Mouse (Mus musculus): Measurements from ENCODE around the gene Armc2. TPM values are rescaled to one million over a fixed set of nuclear protein-coding genes. Genes with fewer than 3 reads are reported as not detected.

The Armc2 gene
- polyA plus RNA-seq, 1 experiment from 2014 or later, result 0.23 TPM

GRCm38 (mm10) chr10:41992059-41992440 is 26.2 kb downstream of the Armc2 start:
- DNase-seq (no peak), ATAC-seq (ENCODE audit: low read depth) (no peak)
- WGBS (ENCODE audit: insufficient replicate concordance), result 73% methylated on average over 5 of the region's 5 CpGs
- Histone ChIP-seq H3K4me2 (no peak overlapping the region), H3K9ac (no peak overlapping the region), H3K27ac (no peak overlapping the region), H3K9me3 (replicated peaks) (no peaks in the 10 kb centered on the region), H3K4me1 (replicated peaks) (peaks cover 5% of the 10 kb centered on the region), H3K4me3 (replicated peaks) (no peak overlapping the region), H3K36me3 (no peaks in the 10 kb centered on the region), H3K27me3 (no peaks in the 10 kb centered on the region)

DNA sequence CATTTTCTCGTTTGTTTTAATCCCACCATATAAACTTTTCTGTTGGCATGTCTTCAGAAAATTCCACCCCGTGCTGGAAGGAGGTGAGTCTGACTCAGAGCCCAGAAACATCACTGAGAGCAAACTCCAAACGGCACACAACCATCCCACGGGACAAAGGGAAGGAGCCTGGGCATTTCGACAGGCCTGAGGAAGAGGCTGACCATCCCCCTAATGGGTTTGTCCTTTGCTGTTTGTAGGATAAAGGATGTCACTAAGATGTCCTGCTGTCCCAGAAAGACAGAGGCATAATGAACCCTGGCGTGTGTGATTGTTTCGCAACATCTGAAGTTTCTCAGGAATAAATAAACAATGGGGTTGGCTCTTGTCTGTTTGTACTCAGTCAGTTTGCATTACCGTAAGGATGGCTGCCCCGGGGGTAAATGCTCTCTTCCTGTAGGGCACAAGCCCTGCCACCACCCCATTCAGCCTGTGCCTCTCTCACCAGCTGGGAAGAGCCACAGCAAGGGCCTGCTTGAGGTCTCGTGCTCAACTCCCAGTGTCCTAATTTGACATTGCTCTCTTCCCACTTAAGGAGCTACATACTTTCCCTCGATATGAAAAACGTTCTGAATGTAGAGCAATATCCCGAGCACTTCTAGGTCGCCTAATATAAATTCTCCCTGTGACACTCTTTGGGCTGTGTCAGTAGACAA is 26.7 kb downstream of the Armc2 start:
- DNase-seq (no peak), ATAC-seq (ENCODE audit: low read depth) (no peak)
- H3K4me1 ChIP-seq (replicated peaks), result peaks cover 5% of the 10 kb centered on the region
- H3K27me3 ChIP-seq, result no peaks in the 10 kb centered on the region
- no peak overlapping the region for H3K4me2 ChIP-seq
- H3K36me3 ChIP-seq, result no peaks in the 10 kb centered on the region
- no peaks in the 10 kb centered on the region for H3K9me3 ChIP-seq (replicated peaks)
- WGBS (ENCODE audit: insufficient replicate concordance), result 51% methylated on average over 14 of the region's 14 CpGs
- H3K27ac ChIP-seq, result no peak overlapping the region
- no peak overlapping the region for H3K4me3 ChIP-seq (replicated peaks)
- H3K9ac ChIP-seq, result no peak overlapping the region

DNA sequence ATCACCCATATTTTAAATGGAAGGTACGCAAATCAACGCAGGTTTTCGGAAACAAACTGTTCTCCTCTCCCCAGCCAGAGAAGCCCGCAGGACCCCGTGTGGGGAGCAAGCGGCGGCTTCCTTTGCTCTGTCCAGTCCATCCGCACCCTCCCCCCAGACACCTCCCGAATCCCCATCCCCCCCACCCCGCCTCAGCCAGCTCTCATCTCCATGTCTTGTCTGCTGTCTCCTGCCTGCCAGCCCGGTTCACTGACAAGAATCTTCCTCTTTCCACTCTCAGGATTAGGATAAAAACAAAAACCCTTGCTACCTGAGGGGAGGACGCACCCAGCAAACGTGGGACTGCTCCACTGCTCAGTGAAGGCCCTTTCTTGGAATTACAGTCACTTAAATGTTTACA is 27.3 kb downstream of the Armc2 start:
- DNase-seq, result no peak
- Histone ChIP-seq H3K4me1 (replicated peaks) (peaks cover under 1% of the 10 kb centered on the region), H3K9me3 (replicated peaks) (no peaks in the 10 kb centered on the region), H3K4me2 (no peak overlapping the region), H3K4me3 (replicated peaks) (no peak overlapping the region), H3K27ac (no peak overlapping the region), H3K27me3 (no peaks in the 10 kb centered on the region), H3K36me3 (no peaks in the 10 kb centered on the region), H3K9ac (no peak overlapping the region)
- no peak for ATAC-seq (ENCODE audit: low read depth)
- 46% methylated on average over 13 of the region's 13 CpGs for WGBS (ENCODE audit: insufficient replicate concordance)

DNA sequence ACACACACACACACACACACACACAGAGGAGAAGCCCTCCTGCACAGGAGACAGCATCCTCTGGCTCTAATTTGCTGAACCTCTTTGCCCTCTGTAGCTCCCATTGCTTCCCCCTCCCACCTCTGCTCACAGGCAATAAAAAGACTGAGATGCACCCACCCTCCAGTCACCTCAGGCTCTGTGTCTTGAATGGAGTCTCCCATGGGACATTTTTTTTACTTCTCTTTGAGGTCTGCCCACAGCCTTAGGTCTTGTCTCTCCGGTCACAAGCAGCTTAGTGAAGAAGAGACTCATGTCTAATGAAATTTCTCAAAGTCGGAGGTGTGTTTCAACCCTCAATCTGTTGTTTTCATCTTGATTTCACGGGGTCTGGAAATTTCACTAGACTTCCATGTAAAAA is 29.3 kb downstream of the Armc2 start:
- Histone ChIP-seq H3K9me3 (replicated peaks) (no peaks in the 10 kb centered on the region), H3K4me3 (replicated peaks) (no peak overlapping the region), H3K4me2 (no peak overlapping the region), H3K9ac (no peak overlapping the region), H3K27me3 (no peaks in the 10 kb centered on the region), H3K36me3 (no peaks in the 10 kb centered on the region), H3K27ac (no peak overlapping the region), H3K4me1 (replicated peaks) (no peaks in the 10 kb centered on the region)
- 68% methylated on average over 3 of the region's 3 CpGs for WGBS (ENCODE audit: insufficient replicate concordance)
- ATAC-seq (ENCODE audit: low read depth) (no peak), DNase-seq (no peak)

DNA sequence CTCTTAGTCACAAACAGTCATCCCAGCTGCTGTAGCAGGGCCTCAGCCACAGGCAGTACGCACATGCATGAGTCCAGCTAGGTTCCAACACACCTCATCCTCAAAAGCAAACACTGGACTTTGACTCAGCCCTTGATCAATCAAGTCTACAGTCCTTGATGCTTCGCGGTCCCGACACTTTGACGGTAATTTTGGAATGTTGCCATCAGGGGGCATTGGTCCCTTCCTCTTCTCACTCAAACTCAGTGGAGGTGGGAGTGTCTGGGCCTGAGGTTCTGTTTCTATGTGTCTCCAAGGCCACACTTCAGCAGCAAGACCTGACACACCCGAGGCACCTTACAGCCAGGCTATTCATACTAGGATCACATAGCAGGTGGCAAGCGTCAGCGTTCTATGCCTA is 32.1 kb downstream of the Armc2 start:
- DNase-seq, result no peak
- no peak overlapping the region for H3K4me2 ChIP-seq

DNA sequence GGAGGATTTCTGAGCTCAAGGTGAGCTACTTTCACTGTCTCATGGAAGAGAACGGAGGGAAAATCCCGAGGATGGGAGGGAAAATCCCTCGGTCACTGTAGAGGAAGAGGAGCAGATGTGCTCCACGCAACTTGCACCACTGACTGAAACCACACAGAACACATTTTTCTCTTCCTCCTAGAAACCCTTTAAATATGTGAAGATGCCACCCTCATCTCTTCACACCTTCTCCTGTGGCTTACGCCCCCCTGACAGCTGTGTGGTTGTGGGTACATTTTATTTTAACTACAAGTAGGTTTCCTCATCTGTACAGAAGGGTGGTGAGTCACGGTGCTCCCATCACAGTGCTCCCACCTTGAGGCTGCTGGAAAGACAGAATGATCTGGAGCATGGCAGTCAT is 34.0 kb downstream of the Armc2 start:
- Histone ChIP-seq H3K27ac (no peak overlapping the region), H3K9me3 (replicated peaks) (no peaks in the 10 kb centered on the region), H3K4me1 (replicated peaks) (no peaks in the 10 kb centered on the region), H3K4me3 (replicated peaks) (no peak overlapping the region), H3K27me3 (no peaks in the 10 kb centered on the region), H3K36me3 (no peaks in the 10 kb centered on the region), H3K4me2 (no peak overlapping the region), H3K9ac (no peak overlapping the region)
- 67% methylated on average over 6 of the region's 6 CpGs for WGBS (ENCODE audit: insufficient replicate concordance)
- DNase-seq (no peak), ATAC-seq (ENCODE audit: low read depth) (no peak)

More for the DNA sequence above, 32.1 kb downstream of the Armc2 start:
- no peak overlapping the region for H3K4me3 ChIP-seq (replicated peaks)
- no peak overlapping the region for H3K27ac ChIP-seq
- no peak for ATAC-seq (ENCODE audit: low read depth)
- no peaks in the 10 kb centered on the region for H3K9me3 ChIP-seq (replicated peaks)
- H3K27me3 ChIP-seq, result no peaks in the 10 kb centered on the region
- H3K9ac ChIP-seq, result no peak overlapping the region
- WGBS (ENCODE audit: insufficient replicate concordance), result 71% methylated on average over 8 of the region's 8 CpGs
- no peaks in the 10 kb centered on the region for H3K4me1 ChIP-seq (replicated peaks)
- H3K36me3 ChIP-seq, result no peaks in the 10 kb centered on the region

- WGBS (ENCODE audit: insufficient replicate concordance), result 63% methylated on average over 7 of the region's 7 CpGs
Observed at GRCm38 (mm10) chr10:41982821-41983220, 35.4 kb downstream of the Armc2 start.

GRCm38 (mm10) chr10:41980772-41981383 is 37.4 kb downstream of the Armc2 start:
- Histone ChIP-seq H3K36me3 (no peaks in the 10 kb centered on the region), H3K27me3 (no peaks in the 10 kb centered on the region), H3K4me3 (replicated peaks) (no peak overlapping the region), H3K9me3 (replicated peaks) (no peaks in the 10 kb centered on the region), H3K27ac (no peak overlapping the region), H3K9ac (no peak overlapping the region), H3K4me1 (replicated peaks) (no peaks in the 10 kb centered on the region), H3K4me2 (no peak overlapping the region)
- 24% methylated on average over 6 of the region's 6 CpGs for WGBS (ENCODE audit: insufficient replicate concordance)
- peak; percentile 31 for DNase-seq
- ATAC-seq (ENCODE audit: low read depth), result no peak

More at GRCm38 (mm10) chr10:41982821-41983220, 35.4 kb downstream of the Armc2 start:
- Histone ChIP-seq H3K4me2 (no peak overlapping the region), H3K27me3 (no peaks in the 10 kb centered on the region), H3K9me3 (replicated peaks) (no peaks in the 10 kb centered on the region), H3K4me3 (replicated peaks) (no peak overlapping the region), H3K4me1 (replicated peaks) (no peaks in the 10 kb centered on the region), H3K36me3 (no peaks in the 10 kb centered on the region), H3K9ac (no peak overlapping the region), H3K27ac (no peak overlapping the region)
- ATAC-seq (ENCODE audit: low read depth), result no peak
- DNase-seq, result no peak

GRCm38 (mm10) chr10:41978403-41979234 is 39.6 kb downstream of the Armc2 start:
- H3K4me3 ChIP-seq (replicated peaks), result no peak overlapping the region
- H3K27ac ChIP-seq, result no peak overlapping the region
- no peaks in the 10 kb centered on the region for H3K27me3 ChIP-seq
- ATAC-seq (ENCODE audit: low read depth) (no peak), DNase-seq (no peak)
- H3K9me3 ChIP-seq (replicated peaks), result no peaks in the 10 kb centered on the region
- no peak overlapping the region for H3K9ac ChIP-seq
- WGBS (ENCODE audit: insufficient replicate concordance), result 54% methylated on average over 7 of the region's 7 CpGs
- H3K36me3 ChIP-seq, result no peaks in the 10 kb centered on the region
- H3K4me2 ChIP-seq, result no peak overlapping the region
- H3K4me1 ChIP-seq (replicated peaks), result no peaks in the 10 kb centered on the region

- ATAC-seq (ENCODE audit: low read depth), result no peak
Observed at GRCm38 (mm10) chr10:41972676-41973075, 45.6 kb downstream of the Armc2 start.

DNA sequence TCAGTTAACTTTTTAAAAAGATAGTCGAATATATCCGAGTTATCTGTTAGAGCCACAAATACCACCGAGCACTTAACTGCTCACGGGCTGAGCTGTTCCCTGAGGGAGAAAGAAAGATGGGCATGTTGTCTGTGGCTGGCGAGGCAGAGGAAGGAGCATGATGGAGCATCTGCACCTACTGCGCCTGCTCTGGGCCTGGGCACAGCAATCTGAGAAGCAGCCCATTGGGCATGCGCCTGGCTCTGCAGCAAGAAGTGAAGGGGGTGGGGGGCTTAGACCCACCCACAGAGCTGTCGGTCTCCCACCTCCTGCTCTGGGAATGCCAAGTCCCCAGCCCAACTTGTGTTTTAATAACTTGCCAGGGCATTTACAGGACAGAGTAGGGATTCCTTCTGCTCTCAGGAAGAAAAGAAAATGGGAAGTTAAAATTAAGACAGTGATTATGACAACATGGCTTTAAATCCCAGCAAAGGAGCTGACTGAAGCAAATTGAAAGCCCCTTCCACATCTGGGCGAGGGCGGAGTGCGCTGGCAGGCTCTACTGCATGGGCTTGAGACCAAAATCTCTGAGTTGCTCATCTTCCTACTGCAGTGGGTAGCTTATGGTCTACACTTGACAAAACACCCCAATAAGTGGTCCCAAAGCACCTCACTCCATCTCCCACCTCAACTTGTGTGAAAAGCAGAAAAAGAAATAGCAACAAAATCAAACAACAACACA is 50.2 kb downstream of the Armc2 start:
- no peak overlapping the region for H3K4me3 ChIP-seq (replicated peaks)
- no peaks in the 10 kb centered on the region for H3K36me3 ChIP-seq
- H3K9ac ChIP-seq, result no peak overlapping the region
- 69% methylated on average over 11 of the region's 11 CpGs for WGBS (ENCODE audit: insufficient replicate concordance)
- no peaks in the 10 kb centered on the region for H3K9me3 ChIP-seq (replicated peaks)
- ATAC-seq (ENCODE audit: low read depth) (no peak), DNase-seq (no peak)
- no peak overlapping the region for H3K4me2 ChIP-seq
- H3K27ac ChIP-seq, result no peak overlapping the region
- no peaks in the 10 kb centered on the region for H3K27me3 ChIP-seq
- H3K4me1 ChIP-seq (replicated peaks), result peaks cover under 1% of the 10 kb centered on the region; the same call in 1 of the 2 replicates

More at GRCm38 (mm10) chr10:41972676-41973075, 45.6 kb downstream of the Armc2 start:
- Histone ChIP-seq H3K9ac (no peak overlapping the region), H3K4me2 (no peak overlapping the region), H3K4me3 (replicated peaks) (no peak overlapping the region), H3K36me3 (no peaks in the 10 kb centered on the region), H3K27me3 (no peaks in the 10 kb centered on the region), H3K27ac (0 out of 2 replicates have a peak overlapping the region, but pooled peaks have one; percentile 41), H3K9me3 (replicated peaks) (no peaks in the 10 kb centered on the region), H3K4me1 (replicated peaks) (peaks cover 5% of the 10 kb centered on the region; the same call in 1 of the 2 replicates)
- 24% methylated on average over 9 of the region's 9 CpGs for WGBS (ENCODE audit: insufficient replicate concordance)
- DNase-seq, result no peak

All from liver, embryonic 13.5 days (tissue).